Mouse (Mus musculus) hindbrain, embryonic 16.5 days (tissue): Measurements from ENCODE around the gene Ghr. TPM values are rescaled to one million over a fixed set of nuclear protein-coding genes. Genes with fewer than 3 reads are reported as not detected.

Source experiments
- ATAC-seq: fragments of 200-750 bp; cut with Nextera tagmentation; 2 replicates; pipeline ENCODE4 v1.8.0; 2017; ENCODE audit warnings: moderate TSS enrichment, moderate library complexity
- H3K27ac ChIP-seq: fragments of 300-500 bp; sonication (generic); 2 replicates; pipeline ENCODE4 v1.5.1; 2014; ENCODE audit warnings: low read depth, mild to moderate bottlenecking, control low read depth, low read length, moderate library complexity
- H3K27me3 ChIP-seq: fragments of 300-500 bp; sonication (generic); replicated peaks from 2 replicates; pipeline ENCODE4 v1.6.1; 2014; ENCODE audit warnings: low read length; ENCODE audit not compliant: control insufficient read depth, insufficient read depth
- H3K36me3 ChIP-seq: fragments of 300-500 bp; sonication (generic); 2 replicates; pipeline ENCODE4 v1.6.1; 2014; ENCODE audit warnings: mild to moderate bottlenecking, low read length, moderate library complexity, mixed read lengths; ENCODE audit not compliant: control insufficient read depth, insufficient read depth
- H3K4me1 ChIP-seq: fragments of 300-500 bp; sonication (generic); 2 replicates; pipeline ENCODE4 v1.6.1; 2014; ENCODE audit warnings: low read depth, low read length; ENCODE audit not compliant: control insufficient read depth, insufficient read depth
- H3K4me2 ChIP-seq: fragments of 300-500 bp; sonication (generic); 2 replicates; pipeline ENCODE4 v1.6.1; 2014; ENCODE audit warnings: mild to moderate bottlenecking, low read length, control low read depth, moderate library complexity
- H3K4me3 ChIP-seq: fragments of 300-500 bp; sonication (generic); 2 replicates; pipeline ENCODE4 v1.5.1; 2014; ENCODE audit warnings: mild to moderate bottlenecking, low read length, control low read depth, moderate library complexity
- H3K9ac ChIP-seq: fragments of 300-500 bp; sonication (generic); 2 replicates; pipeline ENCODE4 v1.6.1; 2014; ENCODE audit warnings: low read depth, mild to moderate bottlenecking, control low read depth, low read length, moderate library complexity
- H3K9me3 ChIP-seq: fragments of 300-500 bp; sonication (generic); 2 replicates; pipeline ENCODE4 v1.6.1; 2014; ENCODE audit warnings: mild to moderate bottlenecking, low read length, moderate library complexity; ENCODE audit not compliant: control insufficient read depth
- WGBS: fragments of 180-500 bp; shearing (Covaris S2); extraction: QIAGEN DNeasy Blood & Tissue Kit; methylation state at CpG from one replicate; pipeline ENCODE4 v1.1.7; 2014; 5-methylcytosine and 5-hydroxymethylcytosine counted together
- polyA plus RNA-seq: library from polyadenylated mRNA; unstranded; fragments of >200 nt; fragmentation: Nextera tagmentation; extraction: Ambion mirVana; gene quantifications from 2 replicates; pipeline ENCODE4 v1.2.1, GENCODE M21; 2015

The Ghr gene
- polyA plus RNA-seq, 1 experiment from 2014 or later, result 10.0 TPM

- Histone ChIP-seq H3K4me1 (no peaks in the 10 kb centered on the region), H3K36me3 (no peaks in the 10 kb centered on the region), H3K9ac (no peak overlapping the region), H3K4me3 (no peak overlapping the region), H3K27ac (no peak overlapping the region), H3K9me3 (no peaks in the 10 kb centered on the region), H3K27me3 (no peaks in the 10 kb centered on the region), H3K4me2 (no peak overlapping the region)
- ATAC-seq, result no peak
- 95% methylated on average over 1 of the region's 1 CpGs for WGBS
Observed at GRCm38 (mm10) chr15:3485367-3485766, 97.9 kb downstream of the Ghr start.

GRCm38 (mm10) chr15:3483451-3483850 is 99.8 kb downstream of the Ghr start:
- Histone ChIP-seq H3K9me3 (no peaks in the 10 kb centered on the region), H3K27ac (no peak overlapping the region), H3K4me1 (no peaks in the 10 kb centered on the region), H3K4me3 (no peak overlapping the region), H3K4me2 (no peak overlapping the region), H3K36me3 (no peaks in the 10 kb centered on the region), H3K9ac (no peak overlapping the region), H3K27me3 (no peaks in the 10 kb centered on the region)
- no peak for ATAC-seq
- WGBS, result 77% methylated on average over 3 of the region's 3 CpGs

GRCm38 (mm10) chr15:3469230-3469629 is 114.1 kb downstream of the Ghr start:
- H3K4me2 ChIP-seq, result no peak overlapping the region
- ATAC-seq, result no peak
- H3K36me3 ChIP-seq, result no peaks in the 10 kb centered on the region
- no peak overlapping the region for H3K27ac ChIP-seq
- no peaks in the 10 kb centered on the region for H3K27me3 ChIP-seq
- no peak overlapping the region for H3K4me3 ChIP-seq
- H3K9me3 ChIP-seq, result no peaks in the 10 kb centered on the region
- H3K9ac ChIP-seq, result no peak overlapping the region
- no peaks in the 10 kb centered on the region for H3K4me1 ChIP-seq
- 91% methylated on average over 4 of the region's 4 CpGs for WGBS

- ATAC-seq, result no peak
- Histone ChIP-seq H3K27me3 (no peaks in the 10 kb centered on the region), H3K36me3 (no peaks in the 10 kb centered on the region), H3K4me1 (no peaks in the 10 kb centered on the region), H3K9me3 (no peaks in the 10 kb centered on the region), H3K4me2 (no peak overlapping the region), H3K9ac (no peak overlapping the region), H3K27ac (no peak overlapping the region), H3K4me3 (no peak overlapping the region)
- 85% methylated on average over 4 of the region's 4 CpGs for WGBS
Observed at GRCm38 (mm10) chr15:3466608-3467007, 116.7 kb downstream of the Ghr start.

DNA sequence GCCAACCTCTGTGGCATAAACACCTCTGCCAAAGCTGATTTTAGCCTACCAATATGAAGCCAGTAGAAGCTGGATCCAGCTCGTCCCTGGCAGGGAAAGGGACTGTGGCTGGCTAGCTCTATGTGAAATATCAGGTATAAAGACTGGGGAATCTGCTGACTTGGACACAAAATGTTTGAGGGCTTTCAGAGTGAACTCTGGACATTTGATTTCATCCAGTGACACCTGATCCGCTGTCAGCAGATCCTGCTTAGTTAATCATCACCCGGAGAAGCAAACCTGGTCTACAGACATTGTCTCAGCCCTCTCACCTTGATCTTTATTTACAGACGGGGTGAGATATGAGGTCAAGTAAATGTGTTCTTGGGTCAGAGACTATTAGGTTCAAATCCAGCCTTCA is 118.5 kb downstream of the Ghr start:
- WGBS, result 87% methylated on average over 4 of the region's 4 CpGs
- no peak overlapping the region for H3K27ac ChIP-seq
- ATAC-seq, result no peak

GRCm38 (mm10) chr15:3456543-3456942 is 126.7 kb downstream of the Ghr start:
- Histone ChIP-seq H3K27me3 (no peaks in the 10 kb centered on the region), H3K36me3 (no peaks in the 10 kb centered on the region), H3K27ac (no peak overlapping the region), H3K9me3 (no peaks in the 10 kb centered on the region), H3K9ac (no peak overlapping the region), H3K4me1 (no peaks in the 10 kb centered on the region), H3K4me3 (no peak overlapping the region), H3K4me2 (no peak overlapping the region)
- ATAC-seq, result no peak
- WGBS, result 82% methylated on average over 4 of the region's 4 CpGs

More for the DNA sequence above, 118.5 kb downstream of the Ghr start:
- Histone ChIP-seq H3K9me3 (no peaks in the 10 kb centered on the region), H3K4me2 (no peak overlapping the region), H3K27me3 (no peaks in the 10 kb centered on the region), H3K4me1 (no peaks in the 10 kb centered on the region), H3K4me3 (no peak overlapping the region), H3K36me3 (no peaks in the 10 kb centered on the region), H3K9ac (no peak overlapping the region)

- Histone ChIP-seq H3K4me2 (no peak overlapping the region), H3K4me3 (no peak overlapping the region)
- no peak for ATAC-seq
Observed at GRCm38 (mm10) chr15:3455572-3455971, 127.7 kb downstream of the Ghr start.

DNA sequence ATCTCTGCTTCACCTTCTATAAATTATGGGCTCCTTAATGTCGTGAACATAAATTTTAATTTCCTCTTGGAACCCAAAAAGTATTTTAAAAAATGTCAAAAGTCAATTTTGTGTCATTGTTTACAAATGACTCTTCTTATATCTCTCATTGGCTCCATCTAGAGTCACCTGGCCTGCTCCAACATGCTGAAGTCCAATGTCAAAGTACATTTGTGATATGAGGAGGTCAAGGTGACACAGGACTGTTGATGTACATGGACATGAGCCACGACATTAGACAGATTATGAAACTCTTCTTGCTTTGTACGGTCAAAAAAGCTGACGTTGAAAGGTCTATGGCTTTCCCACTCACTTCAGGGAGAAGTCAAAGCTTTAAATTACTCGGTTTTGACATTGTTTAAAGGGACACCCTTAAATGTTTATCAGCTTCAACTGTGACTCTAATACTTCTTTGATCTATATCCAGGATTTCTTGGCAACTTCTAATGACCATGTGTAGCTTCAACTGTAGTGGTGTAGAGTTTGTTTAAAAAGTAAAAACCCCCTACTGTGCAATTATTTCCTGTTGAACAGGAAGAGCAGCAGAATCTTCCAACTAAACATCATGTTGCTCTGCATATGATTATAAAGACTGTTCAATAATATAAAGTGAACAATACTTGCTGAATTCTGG is 131.1 kb downstream of the Ghr start:
- no peak overlapping the region for H3K4me2 ChIP-seq
- no peaks in the 10 kb centered on the region for H3K27me3 ChIP-seq
- no peak overlapping the region for H3K9ac ChIP-seq
- H3K36me3 ChIP-seq, result no peaks in the 10 kb centered on the region
- no peak overlapping the region for H3K27ac ChIP-seq
- no peaks in the 10 kb centered on the region for H3K9me3 ChIP-seq
- 81% methylated on average over 5 of the region's 5 CpGs for WGBS
- ATAC-seq, result no peak
- H3K4me1 ChIP-seq, result no peaks in the 10 kb centered on the region
- H3K4me3 ChIP-seq, result no peak overlapping the region

More at GRCm38 (mm10) chr15:3455572-3455971, 127.7 kb downstream of the Ghr start:
- H3K27ac ChIP-seq, result no peak overlapping the region
- H3K9me3 ChIP-seq, result no peaks in the 10 kb centered on the region
- no peak overlapping the region for H3K9ac ChIP-seq
- no peaks in the 10 kb centered on the region for H3K36me3 ChIP-seq
- H3K27me3 ChIP-seq, result no peaks in the 10 kb centered on the region
- H3K4me1 ChIP-seq, result no peaks in the 10 kb centered on the region

DNA sequence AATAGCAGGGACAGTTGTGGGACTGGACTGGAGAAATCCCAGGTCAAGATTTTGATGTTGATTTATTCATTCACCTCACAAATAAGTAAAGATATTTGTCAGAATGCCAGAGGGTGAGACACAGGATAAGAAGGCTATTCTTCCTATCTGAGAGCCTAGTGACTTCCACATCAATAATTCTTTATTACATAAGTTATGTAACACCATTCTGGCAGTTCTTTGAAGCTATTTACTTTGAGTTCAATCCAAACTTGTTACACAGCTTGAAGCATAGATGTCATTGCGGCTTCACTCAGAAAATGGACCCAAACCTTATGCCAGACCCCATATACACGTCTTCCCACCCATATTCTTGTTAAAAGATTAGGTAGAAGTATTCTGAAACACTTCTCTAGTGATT is 133.7 kb downstream of the Ghr start:
- Histone ChIP-seq H3K9ac (no peak overlapping the region), H3K27me3 (no peaks in the 10 kb centered on the region), H3K36me3 (no peaks in the 10 kb centered on the region), H3K4me1 (no peaks in the 10 kb centered on the region), H3K4me3 (no peak overlapping the region), H3K27ac (no peak overlapping the region), H3K4me2 (no peak overlapping the region), H3K9me3 (no peaks in the 10 kb centered on the region)
- WGBS, result 70% methylated on average over 2 of the region's 2 CpGs
- ATAC-seq, result no peak
